Mouse (Mus musculus): ENCODE data around the gene Spib. TPM values are rescaled to one million over a fixed set of nuclear protein-coding genes. Genes with fewer than 3 reads are reported as not detected.

Spib gene
- polyA plus RNA-seq, 2 experiments, result 0.11 to 0.16 TPM

DNA sequence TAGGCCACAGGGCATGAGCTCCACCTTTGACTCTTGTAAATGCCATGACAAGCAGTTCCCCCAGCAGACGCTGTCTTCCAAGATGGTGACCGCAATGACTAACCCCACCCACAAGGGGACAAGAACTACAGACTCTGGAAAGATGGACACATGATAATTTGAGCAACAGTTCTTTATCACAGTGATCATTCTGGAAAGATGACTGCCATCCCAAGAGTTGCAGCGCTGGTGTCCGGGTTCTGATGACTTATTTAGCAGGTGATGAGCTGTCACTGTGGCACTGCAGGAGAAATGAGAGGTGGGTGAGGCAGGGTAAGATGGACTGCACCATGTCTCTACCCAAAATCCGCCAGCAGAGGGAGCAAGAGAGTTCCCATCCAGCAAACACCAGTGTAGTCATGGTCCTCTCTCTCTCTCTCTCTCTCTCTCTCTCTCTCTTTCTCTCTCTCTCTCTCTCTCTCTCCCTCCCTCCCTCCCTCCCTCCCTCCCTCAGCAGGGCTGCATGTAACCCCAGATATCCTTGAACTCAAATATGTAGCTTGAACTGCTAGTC, 30.2 kb downstream of the Spib start:
- H3K27me3 ChIP-seq (ENCODE audit: control insufficient read depth, insufficient read depth, low read length), result no peaks in the 10 kb centered on the region
- DNase-seq (ENCODE audit: low read depth in 3 of 3, low spot score in 3 of 3), result peak; percentile 43 to 54 (median 46)
- no peak overlapping the region for H3K4me2 ChIP-seq (ENCODE audit: low read depth)
- no peak overlapping the region for H3K27ac ChIP-seq
- H3K9me3 ChIP-seq (ENCODE audit: control insufficient read depth, low read length), result no peaks in the 10 kb centered on the region
- TF ChIP-seq EP300 (IDR thresholded peaks at IDR 0.05; ENCODE audit: low read depth) (no peak), CTCF (IDR thresholded peaks at IDR 0.05; ENCODE audit: low read depth) (peak; percentile 89)
- 26% methylated on average over 5 of the region's 5 CpGs for WGBS (ENCODE audit: insufficient replicate concordance)
- H3K4me1 ChIP-seq (replicated peaks; ENCODE audit: control insufficient read depth in 2 of 2, insufficient read depth in 2 of 2, low read length in 1 of 2), result peaks cover 9 to 19% of the 10 kb centered on the region in 2 experiments
- no peak overlapping the region for H3K4me3 ChIP-seq (ENCODE audit: insufficient read depth in 1 of 2, low read depth in 2 of 2, low read length in 2 of 2)
- no peak overlapping the region for H3K9ac ChIP-seq (replicated peaks)
- no peak for ATAC-seq (ENCODE audit: insufficient read depth)
- no peaks in the 10 kb centered on the region for H3K36me3 ChIP-seq (replicated peaks; ENCODE audit: control insufficient read depth, insufficient read depth, low read depth)

- Histone ChIP-seq H3K4me1 (replicated peaks; ENCODE audit: control insufficient read depth in 2 of 2, insufficient read depth in 2 of 2, low read length in 1 of 2) (peaks cover 16 to 27% of the 10 kb centered on the region in 2 experiments), H3K27ac (no peak overlapping the region), H3K36me3 (replicated peaks; ENCODE audit: control insufficient read depth, insufficient read depth, low read depth) (no peaks in the 10 kb centered on the region), H3K27me3 (ENCODE audit: control insufficient read depth, insufficient read depth, low read length) (no peaks in the 10 kb centered on the region), H3K4me2 (ENCODE audit: low read depth) (no peak overlapping the region), H3K9ac (replicated peaks) (no peak overlapping the region), H3K9me3 (ENCODE audit: control insufficient read depth, low read length) (no peaks in the 10 kb centered on the region), H3K4me3 (ENCODE audit: insufficient read depth in 1 of 2, low read depth in 2 of 2, low read length in 2 of 2) (no peak overlapping the region)
- DNase-seq (ENCODE audit: low read depth in 3 of 3, low spot score in 3 of 3), result no peak
- ATAC-seq (ENCODE audit: insufficient read depth), result no peak
- no peak for TF ChIP-seq CTCF (IDR thresholded peaks at IDR 0.05; ENCODE audit: low read depth)
- no peak for TF ChIP-seq EP300 (IDR thresholded peaks at IDR 0.05; ENCODE audit: low read depth)
- 55% methylated on average over 20 of the region's 20 CpGs for WGBS (ENCODE audit: insufficient replicate concordance)
Measured at GRCm38 (mm10) chr7:44500046-44500445, 31.8 kb downstream of the Spib start.

DNA sequence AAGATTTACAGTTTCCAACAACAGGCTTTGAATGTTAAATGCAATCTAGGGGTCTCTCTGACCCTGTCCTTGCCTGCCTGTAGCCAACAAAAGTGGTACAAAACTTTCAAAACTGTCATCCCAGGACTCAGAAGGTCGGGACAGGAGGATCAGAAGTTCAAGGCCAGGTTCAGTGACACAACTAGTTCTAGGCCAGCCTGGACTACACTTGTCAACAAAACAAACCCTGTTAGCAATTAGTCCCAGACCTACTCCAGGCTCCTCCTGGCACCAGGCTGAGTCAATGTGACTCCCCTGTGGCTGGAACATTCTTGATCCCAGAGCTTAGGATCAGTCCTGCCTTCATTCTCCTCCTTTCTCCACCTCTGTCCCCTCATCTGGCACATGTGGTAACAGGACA, 32.9 kb downstream of the Spib start:
- Histone ChIP-seq H3K27ac (no peak overlapping the region), H3K4me1 (replicated peaks; ENCODE audit: control insufficient read depth in 2 of 2, insufficient read depth in 2 of 2, low read length in 1 of 2) (peaks cover 22 to 32% of the 10 kb centered on the region in 2 experiments), H3K9ac (replicated peaks) (no peak overlapping the region), H3K36me3 (replicated peaks; ENCODE audit: control insufficient read depth, insufficient read depth, low read depth) (no peaks in the 10 kb centered on the region; the same call in 1 of the 2 replicates), H3K27me3 (ENCODE audit: control insufficient read depth, insufficient read depth, low read length) (no peaks in the 10 kb centered on the region), H3K9me3 (ENCODE audit: control insufficient read depth, low read length) (no peaks in the 10 kb centered on the region), H3K4me2 (ENCODE audit: low read depth) (no peak overlapping the region), H3K4me3 (ENCODE audit: insufficient read depth in 1 of 2, low read depth in 2 of 2, low read length in 2 of 2) (no peak overlapping the region)
- WGBS (ENCODE audit: insufficient replicate concordance), result 48% methylated on average over 1 of the region's 1 CpGs
- no peak for ATAC-seq (ENCODE audit: insufficient read depth)
- TF ChIP-seq EP300 (IDR thresholded peaks at IDR 0.05; ENCODE audit: low read depth) (no peak), CTCF (IDR thresholded peaks at IDR 0.05; ENCODE audit: low read depth) (no peak)
- DNase-seq (ENCODE audit: low read depth in 3 of 3, low spot score in 3 of 3), result no peak

GRCm38 (mm10) chr7:44497361-44498055, 34.4 kb downstream of the Spib start:
- peak overlapping the region; percentile 79 for H3K4me2 ChIP-seq (ENCODE audit: low read depth)
- no peaks in the 10 kb centered on the region for H3K27me3 ChIP-seq (ENCODE audit: control insufficient read depth, insufficient read depth, low read length)
- ATAC-seq (ENCODE audit: insufficient read depth) (no peak), DNase-seq (ENCODE audit: low read depth in 3 of 3, low spot score in 3 of 3) (no peak)
- peak overlapping the region in 1 of 2 experiments; percentile 69; a peak in 2 of 4 replicates for H3K4me3 ChIP-seq (ENCODE audit: insufficient read depth in 1 of 2, low read depth in 2 of 2, low read length in 2 of 2)
- no peak overlapping the region; the same call in 1 of the 2 replicates for H3K9ac ChIP-seq (replicated peaks)
- peaks cover 22 to 32% of the 10 kb centered on the region in 2 experiments for H3K4me1 ChIP-seq (replicated peaks; ENCODE audit: control insufficient read depth in 2 of 2, insufficient read depth in 2 of 2, low read length in 1 of 2)
- H3K36me3 ChIP-seq (replicated peaks; ENCODE audit: control insufficient read depth, insufficient read depth, low read depth), result peaks cover 3% of the 10 kb centered on the region; the same call in 1 of the 2 replicates
- H3K27ac ChIP-seq, result peak overlapping the region; percentile 11
- TF ChIP-seq EP300 (IDR thresholded peaks at IDR 0.05; ENCODE audit: low read depth), result no peak
- TF ChIP-seq CTCF (IDR thresholded peaks at IDR 0.05; ENCODE audit: low read depth), result no peak
- WGBS (ENCODE audit: insufficient replicate concordance), result 78% methylated on average over 10 of the region's 10 CpGs
- no peaks in the 10 kb centered on the region for H3K9me3 ChIP-seq (ENCODE audit: control insufficient read depth, low read length)

- Histone ChIP-seq H3K4me3 (ENCODE audit: insufficient read depth in 1 of 2, low read depth in 2 of 2, low read length in 2 of 2) (peak overlapping the region; percentile 63 to 69), H3K9ac (replicated peaks) (peak overlapping the region; percentile 67), H3K4me1 (replicated peaks; ENCODE audit: control insufficient read depth in 2 of 2, insufficient read depth in 2 of 2, low read length in 1 of 2) (peaks cover 22 to 32% of the 10 kb centered on the region in 2 experiments), H3K27me3 (ENCODE audit: control insufficient read depth, insufficient read depth, low read length) (no peaks in the 10 kb centered on the region), H3K4me2 (ENCODE audit: low read depth) (peak overlapping the region; percentile 79), H3K27ac (peak overlapping the region; percentile 75), H3K9me3 (ENCODE audit: control insufficient read depth, low read length) (no peaks in the 10 kb centered on the region), H3K36me3 (replicated peaks; ENCODE audit: control insufficient read depth, insufficient read depth, low read depth) (peaks cover 3% of the 10 kb centered on the region; the same call in 1 of the 2 replicates)
- ATAC-seq (ENCODE audit: insufficient read depth) (peak; percentile 67), DNase-seq (ENCODE audit: low read depth in 3 of 3, low spot score in 3 of 3) (no peak)
- peak; percentile 63 for TF ChIP-seq CTCF (IDR thresholded peaks at IDR 0.05; ENCODE audit: low read depth)
- TF ChIP-seq EP300 (IDR thresholded peaks at IDR 0.05; ENCODE audit: low read depth), result no peak
- 1% methylated on average over 26 of the region's 26 CpGs for WGBS (ENCODE audit: insufficient replicate concordance)
Measured at GRCm38 (mm10) chr7:44496771-44497109, 35.1 kb downstream of the Spib start.
